Mouse (Mus musculus): ENCODE measurements around the gene Hmox2.

Gene Hmox2

DNA sequence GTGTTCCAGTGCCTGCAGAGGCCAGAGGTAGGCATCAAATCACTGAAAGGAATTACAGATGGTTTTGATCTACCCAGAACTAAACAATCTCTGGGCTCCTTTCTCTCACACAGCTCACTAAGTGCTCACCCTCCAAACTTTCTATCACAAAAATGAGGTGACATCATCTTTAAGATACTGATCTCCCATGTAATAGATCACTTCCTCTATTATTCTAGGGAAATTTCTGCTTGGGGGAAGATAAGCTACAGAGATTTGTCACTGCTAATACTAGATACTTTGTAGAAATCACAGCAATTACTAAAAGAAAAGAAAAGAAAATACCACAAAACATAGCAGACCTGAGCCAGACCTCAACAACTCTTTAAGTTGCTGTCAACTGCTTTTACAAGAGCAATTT is 56.4 kb downstream of the Hmox2 start:
- no peak for DNase-seq (ENCODE audit: low spot score)

DNA sequence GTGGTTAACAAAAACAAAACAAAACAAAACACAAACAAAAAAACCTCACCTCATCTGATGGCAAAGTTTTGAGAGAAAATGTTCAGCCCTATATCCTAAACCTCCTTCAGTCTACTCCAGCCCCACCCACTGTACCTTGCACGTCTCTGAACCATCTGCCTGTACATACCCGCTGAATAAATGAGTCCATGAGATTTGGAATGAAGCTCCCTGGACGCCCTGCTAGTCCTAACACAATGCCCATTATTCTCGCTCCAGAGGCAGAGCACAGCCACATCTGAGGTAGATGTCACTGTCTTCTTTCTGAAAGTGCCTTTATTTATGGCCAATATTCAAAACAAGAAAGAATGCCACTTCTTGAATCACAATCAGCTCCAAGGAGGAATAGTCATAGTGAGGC is 59.5 kb downstream of the Hmox2 start:
- no peak for DNase-seq (ENCODE audit: low spot score)

DNA sequence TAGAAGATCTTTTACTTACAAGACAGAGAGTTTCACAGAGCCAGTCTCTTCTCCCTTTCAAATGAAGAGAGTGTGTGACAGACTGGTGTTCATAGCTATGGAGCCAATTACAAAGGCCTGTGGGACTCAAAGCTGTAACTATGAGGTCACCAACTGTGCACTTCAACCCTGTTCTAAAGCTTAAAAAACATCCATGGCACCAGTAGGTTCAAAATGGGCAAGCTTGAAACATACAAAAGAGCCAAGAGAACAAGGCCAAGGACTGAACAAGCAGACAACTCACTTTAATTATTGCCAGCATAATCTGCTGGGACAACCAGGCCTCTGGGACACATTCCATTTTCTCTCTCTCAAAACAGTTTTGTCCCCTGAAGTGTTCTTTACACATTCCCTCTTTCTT is 62.0 kb downstream of the Hmox2 start:
- DNase-seq (ENCODE audit: low spot score): no peak

DNA sequence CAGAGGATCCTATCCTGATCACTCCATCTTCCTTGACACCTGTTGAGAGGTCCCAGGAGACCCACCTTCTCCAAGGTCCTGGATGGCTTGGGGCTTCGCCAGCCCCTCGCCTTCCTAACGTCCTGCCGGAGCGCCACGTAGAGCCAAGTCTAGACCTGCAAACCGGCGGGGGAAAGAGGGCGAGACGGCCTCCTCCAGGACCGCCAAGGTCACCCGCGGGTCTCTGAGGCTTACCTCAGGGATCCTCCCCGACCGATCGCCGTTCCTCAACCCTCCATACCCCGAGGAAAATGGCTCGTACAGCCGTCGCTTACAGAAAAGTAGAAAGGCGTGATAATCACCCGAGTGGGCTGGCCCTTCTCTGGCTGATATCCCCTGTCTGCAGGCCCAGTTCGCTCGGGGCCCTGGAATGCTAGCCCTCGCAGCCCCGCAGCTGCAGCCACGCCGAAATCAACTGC is 63.2 kb downstream of the Hmox2 start:
- DNase-seq (ENCODE audit: low spot score): no peak

DNA sequence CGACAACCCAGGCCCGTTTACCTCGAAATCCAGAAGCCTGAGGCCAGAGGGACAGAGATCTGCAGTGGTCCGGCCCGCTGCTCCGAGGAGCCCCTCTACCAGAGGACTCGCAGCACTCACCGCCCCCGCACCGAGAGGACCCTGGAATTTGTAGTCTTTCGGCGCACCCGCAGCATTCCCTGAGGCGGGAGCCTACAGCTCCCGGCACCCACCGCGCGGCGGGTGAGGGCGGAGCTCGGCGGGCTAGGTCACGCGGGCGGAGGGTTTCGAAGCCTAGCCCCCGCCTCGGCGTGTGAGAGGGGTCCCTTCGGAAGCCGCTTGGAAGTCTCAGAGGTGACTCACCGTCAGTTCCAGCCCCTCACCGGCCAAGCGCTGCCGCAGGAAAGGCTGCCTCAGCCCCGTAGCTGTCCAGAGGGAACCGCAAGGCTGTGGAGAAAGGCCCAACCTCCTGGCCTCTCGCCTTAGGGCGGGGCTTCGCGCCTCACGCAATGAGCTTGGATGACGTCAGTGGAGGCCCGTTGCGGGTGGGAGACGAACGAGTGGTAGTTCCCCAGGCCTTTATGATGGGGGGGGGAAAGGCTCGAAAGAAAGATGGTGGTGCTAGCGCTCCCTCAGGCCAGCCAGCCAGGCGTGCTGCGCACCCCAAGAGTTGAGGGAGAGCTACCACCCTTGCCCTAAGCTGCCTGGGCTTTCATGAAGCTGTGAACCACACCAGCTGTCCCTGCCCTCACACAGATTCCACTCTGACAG is 63.8 kb downstream of the Hmox2 start, which contains the start of gene Cdip1:
TSS of gene Cdip1 (minus strand) at position 483 of the 750 bp plus-strand sequence.
- DNase-seq (ENCODE audit: low spot score): peak; percentile 96

DNA sequence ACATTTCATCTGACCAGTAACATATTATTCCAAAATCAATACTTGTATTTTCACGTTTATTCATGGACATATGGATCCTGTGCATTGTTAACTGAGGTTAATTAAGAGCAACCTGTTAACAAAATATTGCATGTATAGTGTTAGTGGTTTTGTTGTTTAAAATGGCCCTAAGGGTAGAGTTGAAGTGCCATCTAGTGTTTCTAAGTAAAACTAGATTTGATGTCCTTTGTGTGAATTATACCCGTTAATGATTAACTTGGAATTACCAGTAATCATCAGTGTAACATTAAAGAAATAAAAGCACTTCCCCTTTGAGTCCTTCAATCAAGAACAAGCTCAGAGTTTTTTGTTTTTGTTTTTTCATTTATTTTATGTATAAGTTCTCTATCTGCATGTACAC is 65.2 kb downstream of the Hmox2 start:
- no peak for DNase-seq (ENCODE audit: low spot score)

DNA sequence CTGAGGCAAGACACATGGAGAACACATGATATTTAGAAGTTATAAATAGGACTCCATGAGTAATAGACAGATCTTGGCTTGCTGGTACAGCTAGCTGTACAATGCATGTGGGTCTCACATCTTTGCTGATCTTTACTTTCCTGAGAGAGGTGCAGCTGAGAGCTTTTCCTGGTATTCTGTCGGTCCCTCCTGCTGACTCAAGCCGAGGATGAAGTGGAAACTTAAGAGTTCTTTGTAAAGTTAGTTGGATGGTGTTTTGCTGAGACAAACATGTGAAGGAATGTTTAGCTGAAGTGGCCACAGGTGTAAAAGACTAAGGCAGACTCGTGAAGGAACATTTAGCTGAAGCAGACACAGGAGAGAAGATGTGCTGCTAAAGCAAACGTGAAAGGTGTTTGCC is 70.5 kb downstream of the Hmox2 start:
- DNase-seq (ENCODE audit: low spot score): no peak
